Mouse (Mus musculus) embryonic facial prominence, embryonic 10.5 days (tissue): ENCODE measurements around the gene Serping1. TPM values are rescaled to one million over a fixed set of nuclear protein-coding genes. Genes with fewer than 3 reads are reported as not detected.
"Not testable (repeated sequence)": the region's sequence is repeated elsewhere in the genome, so short reads cannot be mapped to it uniquely, and the experiment has no call there.

Experiments used
- DNase-seq: peaks from one replicate; pipeline ENCODE4 v3.0.0-alpha.2; 2017; ENCODE audit warnings: low spot score
- H3K27ac ChIP-seq: fragments of 300-500 bp; sonication (generic); replicated peaks from 2 replicates; pipeline ENCODE4 v1.5.1; 2016; ENCODE audit warnings: mild to moderate bottlenecking
- H3K27me3 ChIP-seq: fragments of 300-500 bp; sonication (generic); replicated peaks from 2 replicates; pipeline ENCODE4 v1.6.1; 2016; ENCODE audit warnings: low read depth, mild to moderate bottlenecking; ENCODE audit not compliant: poor library complexity, severe bottlenecking
- H3K36me3 ChIP-seq: fragments of 300-500 bp; sonication (generic); replicated peaks from 2 replicates; pipeline ENCODE4 v1.6.1; 2016; ENCODE audit warnings: mild to moderate bottlenecking, moderate library complexity
- H3K4me1 ChIP-seq: fragments of 300-500 bp; sonication (generic); 2 replicates; pipeline ENCODE4 v1.6.1; 2016
- H3K4me3 ChIP-seq: fragments of 300-500 bp; sonication (generic); 2 replicates; pipeline ENCODE4 v1.5.1; 2016; ENCODE audit warnings: mild to moderate bottlenecking, moderate library complexity
- H3K9me3 ChIP-seq: fragments of 300-500 bp; sonication (generic); 2 replicates; pipeline ENCODE4 v1.6.1; 2016; ENCODE audit warnings: mild to moderate bottlenecking
- WGBS: fragments of 180-500 bp; shearing (Covaris S2); methylation state at CpG from one replicate; pipeline ENCODE4 v1.1.7; 2016; 5-methylcytosine and 5-hydroxymethylcytosine counted together
- polyA plus RNA-seq: library from polyadenylated mRNA; unstranded; fragments of >200 nt; fragmentation: Nextera tagmentation; extraction: Ambion mirVana; gene quantifications from 2 replicates; pipeline ENCODE4 v1.2.1, GENCODE M21; 2016

Serping1 gene
- 16.6 and 18.7 TPM in 2 replicates for polyA plus RNA-seq

GRCm38 (mm10) chr2:84775241-84775640, at the start of gene Serping1:
Gene Serping1 (minus strand): TSS chr2:84775444.
- Histone ChIP-seq H3K9me3 (no peaks in the 10 kb centered on the region), H3K4me1 (peaks cover 28% of the 10 kb centered on the region), H3K27ac (peak within 1 kb of the TSS; percentile 86), H3K4me3 (peak within 1 kb of the TSS; percentile 54), H3K27me3 (no peaks in the 10 kb centered on the region), H3K36me3 (no peaks in the 10 kb centered on the region)
- WGBS = 59% methylated on average over 9 of the region's 9 CpGs
- peak; percentile 34 for DNase-seq

DNA sequence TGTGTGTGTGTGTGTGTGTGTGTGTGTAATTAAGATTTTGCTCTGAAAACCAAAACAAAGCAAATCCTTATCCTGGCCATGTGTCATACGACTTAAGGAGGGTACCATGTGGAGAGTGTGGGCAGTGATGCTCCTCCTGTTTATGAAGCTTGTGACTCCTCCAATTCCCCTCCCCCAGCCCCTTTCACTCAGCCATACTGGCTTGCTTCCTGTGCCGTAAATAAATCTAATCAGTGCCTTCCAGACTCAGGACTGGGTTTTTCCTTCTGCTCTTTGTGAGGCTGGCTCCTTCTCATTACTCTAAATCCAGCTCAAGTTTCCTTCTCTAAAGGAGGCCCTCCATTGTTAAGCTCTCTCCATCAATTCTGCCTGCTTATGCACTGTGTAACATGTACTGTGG, 48.0 kb upstream of the Serping1 start:
- Histone ChIP-seq H3K4me3 (no peak overlapping the region), H3K27me3 (peaks cover 9% of the 10 kb centered on the region), H3K9me3 (no peaks in the 10 kb centered on the region), H3K36me3 (peaks cover under 1% of the 10 kb centered on the region; the same call in 1 of the 2 replicates), H3K4me1 (peaks cover 31% of the 10 kb centered on the region), H3K27ac (no peak overlapping the region)
- peak; percentile 20 for DNase-seq
- WGBS = 42% methylated on average over 2 of the region's 2 CpGs

DNA sequence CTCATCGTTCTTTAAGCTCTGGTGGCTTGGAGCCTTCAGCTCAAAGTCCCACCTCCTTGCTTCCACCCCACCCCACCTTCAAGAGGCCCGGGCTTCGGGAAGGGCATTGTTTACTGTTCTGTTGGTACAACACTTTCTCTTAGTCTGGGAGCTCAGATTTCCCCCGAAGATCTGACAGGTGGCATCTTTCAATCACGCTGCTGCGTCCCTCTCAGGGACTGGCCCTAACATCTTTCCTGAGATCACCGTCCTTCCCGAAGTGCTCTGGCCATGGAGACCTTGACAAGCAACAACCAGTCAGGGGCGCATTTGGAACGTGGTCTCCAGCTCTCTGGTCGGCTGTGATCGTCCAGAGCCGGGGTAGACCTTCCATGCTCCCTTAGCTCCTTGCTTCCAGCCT, 47.3 kb upstream of the Serping1 start, which contains the start of gene Smtnl1:
Smtnl1 (minus strand) TSS at position 101 of the 400 bp plus-strand sequence.
- peaks cover 24% of the 10 kb centered on the region for H3K4me1 ChIP-seq
- H3K36me3 ChIP-seq = no peaks in the 10 kb centered on the region
- H3K9me3 ChIP-seq = no peaks in the 10 kb centered on the region
- no peak within 1 kb of the TSS for H3K4me3 ChIP-seq
- no peak within 1 kb of the TSS; the same call in 1 of the 2 replicates for H3K27ac ChIP-seq
- DNase-seq = no peak
- 65% methylated on average over 13 of the region's 13 CpGs for WGBS
- H3K27me3 ChIP-seq = peaks cover 9% of the 10 kb centered on the region

DNA sequence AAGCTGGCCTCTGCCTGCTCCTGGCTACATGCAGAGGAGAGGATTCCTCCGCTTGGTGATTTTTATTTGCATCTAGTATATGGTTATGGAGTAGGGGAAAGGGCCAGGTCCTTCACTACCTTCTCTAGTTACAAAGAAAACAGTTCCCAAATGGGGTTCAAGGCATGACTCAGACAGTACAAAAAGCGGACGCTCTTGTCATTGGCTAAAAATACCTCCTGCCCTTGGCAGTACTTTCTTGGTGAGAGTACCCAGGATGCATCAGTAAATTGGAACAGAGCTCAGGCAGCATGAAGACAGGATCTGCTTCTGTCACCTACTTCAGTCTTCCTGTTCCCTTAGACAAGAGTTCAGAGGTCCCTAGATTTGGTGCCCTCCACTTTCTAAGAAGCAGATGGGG, 44.6 kb upstream of the Serping1 start:
- H3K36me3 ChIP-seq = no peaks in the 10 kb centered on the region
- no peak for DNase-seq
- H3K4me1 ChIP-seq = peaks cover 18% of the 10 kb centered on the region
- no peak overlapping the region for H3K27ac ChIP-seq
- H3K27me3 ChIP-seq = peaks cover 9% of the 10 kb centered on the region
- H3K9me3 ChIP-seq = no peaks in the 10 kb centered on the region
- 68% methylated on average over 3 of the region's 3 CpGs for WGBS
- H3K4me3 ChIP-seq = no peak overlapping the region

DNA sequence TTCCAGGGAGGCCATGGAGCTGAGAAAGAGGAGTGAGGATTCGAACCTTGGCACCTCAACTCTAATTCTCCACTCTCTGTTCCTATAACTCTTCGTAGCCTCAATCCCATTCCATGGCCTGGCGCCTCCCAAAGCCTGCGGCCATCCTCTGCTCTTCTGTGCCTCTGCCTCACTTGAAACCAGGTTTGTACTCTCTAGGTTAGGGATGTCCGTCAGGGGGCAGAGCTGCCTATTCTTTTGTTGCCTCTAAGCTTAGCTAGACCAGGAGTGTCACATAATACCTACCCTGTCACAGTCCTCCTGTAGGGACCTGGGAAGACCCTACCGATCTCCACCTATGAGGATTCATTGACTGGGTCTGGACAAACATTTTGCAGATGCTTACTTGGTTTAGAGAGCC, 37.4 kb upstream of the Serping1 start:
- H3K27ac ChIP-seq = no peak overlapping the region
- no peaks in the 10 kb centered on the region for H3K9me3 ChIP-seq
- no peak for DNase-seq
- H3K36me3 ChIP-seq = no peaks in the 10 kb centered on the region
- 80% methylated on average over 6 of the region's 6 CpGs for WGBS
- no peaks in the 10 kb centered on the region for H3K27me3 ChIP-seq
- peaks cover 7% of the 10 kb centered on the region for H3K4me1 ChIP-seq
- no peak overlapping the region for H3K4me3 ChIP-seq

- H3K9me3 ChIP-seq = no peaks in the 10 kb centered on the region
- no peak for DNase-seq
- H3K4me3 ChIP-seq = no peak overlapping the region
- H3K4me1 ChIP-seq = peaks cover 7% of the 10 kb centered on the region
- H3K27me3 ChIP-seq = no peaks in the 10 kb centered on the region
- 82% methylated on average over 7 of the region's 7 CpGs for WGBS
- no peaks in the 10 kb centered on the region for H3K36me3 ChIP-seq
- H3K27ac ChIP-seq = no peak overlapping the region
Measured at GRCm38 (mm10) chr2:84811880-84812279, 36.6 kb upstream of the Serping1 start.

GRCm38 (mm10) chr2:84810886-84811577, 35.8 kb upstream of the Serping1 start:
- Histone ChIP-seq H3K4me1 (peaks cover 7% of the 10 kb centered on the region), H3K27me3 (no peaks in the 10 kb centered on the region), H3K27ac (peak overlapping the region; percentile 63), H3K9me3 (no peaks in the 10 kb centered on the region), H3K4me3 (peak overlapping the region; percentile 47), H3K36me3 (no peaks in the 10 kb centered on the region)
- peak; percentile 90 for DNase-seq
- 38% methylated on average over 26 of the region's 26 CpGs for WGBS

DNA sequence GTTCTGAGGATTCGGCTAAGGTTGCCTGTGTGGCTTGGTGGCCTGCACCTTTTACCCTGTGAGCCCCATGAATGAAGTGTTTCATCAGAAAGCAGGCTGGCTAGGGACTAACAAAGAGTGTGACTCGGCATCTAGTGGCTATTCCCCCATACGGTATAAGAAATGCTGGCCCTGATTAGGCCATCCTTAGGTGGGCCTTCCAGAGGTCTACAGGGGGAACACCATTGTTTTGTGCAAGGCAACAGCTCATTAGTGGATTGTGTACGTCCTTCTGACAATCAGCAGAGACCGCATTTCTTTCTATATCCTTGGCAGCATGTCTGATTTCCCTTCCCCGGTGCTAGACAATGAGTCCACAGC, 35.3 kb upstream of the Serping1 start:
- H3K9me3 ChIP-seq = no peaks in the 10 kb centered on the region
- H3K36me3 ChIP-seq = no peaks in the 10 kb centered on the region
- no peak for DNase-seq
- peak overlapping the region; percentile 47; the same call in 1 of the 2 replicates for H3K4me3 ChIP-seq
- 76% methylated on average over 6 of the region's 6 CpGs for WGBS
- no peaks in the 10 kb centered on the region for H3K27me3 ChIP-seq
- H3K4me1 ChIP-seq = peaks cover 7% of the 10 kb centered on the region
- H3K27ac ChIP-seq = 0 out of 2 replicates have a peak overlapping the region, but pooled peaks have one; percentile 3

- Histone ChIP-seq H3K27ac (no peak overlapping the region), H3K9me3 (no peaks in the 10 kb centered on the region), H3K4me3 (no peak overlapping the region), H3K36me3 (no peaks in the 10 kb centered on the region), H3K4me1 (peaks cover 7% of the 10 kb centered on the region), H3K27me3 (no peaks in the 10 kb centered on the region)
- no peak for DNase-seq
Measured at GRCm38 (mm10) chr2:84809330-84809729, 34.1 kb upstream of the Serping1 start.

GRCm38 (mm10) chr2:84806546-84806945, 31.3 kb upstream of the Serping1 start:
- no peak for DNase-seq
- Histone ChIP-seq H3K36me3 (no peaks in the 10 kb centered on the region), H3K4me3 (no peak overlapping the region), H3K27me3 (no peaks in the 10 kb centered on the region), H3K9me3 (no peaks in the 10 kb centered on the region), H3K27ac (no peak overlapping the region), H3K4me1 (peaks cover 7% of the 10 kb centered on the region)
- 67% methylated on average over 5 of the region's 5 CpGs for WGBS

GRCm38 (mm10) chr2:84803963-84804362, 28.7 kb upstream of the Serping1 start:
- Histone ChIP-seq H3K27ac (no peak overlapping the region), H3K4me1 (0 out of 2 replicates have a peak, but pooled peaks cover 4% of the 10 kb centered on the region), H3K4me3 (no peak overlapping the region), H3K9me3 (no peaks in the 10 kb centered on the region), H3K36me3 (no peaks in the 10 kb centered on the region), H3K27me3 (no peaks in the 10 kb centered on the region)
- DNase-seq = no peak
- WGBS = 88% methylated on average over 7 of the region's 7 CpGs

GRCm38 (mm10) chr2:84801223-84801622, 26.0 kb upstream of the Serping1 start:
- not testable (repeated sequence) for H3K27me3 ChIP-seq, DNase-seq, H3K4me3 ChIP-seq, H3K9me3 ChIP-seq, H3K27ac ChIP-seq, H3K36me3 ChIP-seq
- peaks cover 17% of the 10 kb centered on the region for H3K4me1 ChIP-seq
- WGBS = 86% methylated on average over 5 of the region's 5 CpGs

- H3K9me3 ChIP-seq = peaks cover 4% of the 10 kb centered on the region; the same call in 1 of the 2 replicates
- peaks cover 17% of the 10 kb centered on the region for H3K4me1 ChIP-seq
- no peak for DNase-seq
- H3K27ac ChIP-seq = no peak overlapping the region
- H3K27me3 ChIP-seq = no peaks in the 10 kb centered on the region
- H3K4me3 ChIP-seq = no peak overlapping the region
- WGBS = 82% methylated on average over 4 of the region's 4 CpGs
- H3K36me3 ChIP-seq = no peaks in the 10 kb centered on the region
Measured at GRCm38 (mm10) chr2:84800304-84800703, 25.1 kb upstream of the Serping1 start.
